Mouse (Mus musculus) cerebellum, adult 2 months (tissue): ENCODE measurements around the gene Smco2.

Experiments used
- CTCF ChIP-seq: fragments of 200-500 bp; IDR thresholded peaks from 2 replicates; pipeline ENCODE4 v1.5.1; 2011; ENCODE audit warnings: low read depth, mild to moderate bottlenecking, control low read depth, low read length, moderate library complexity, borderline replicate concordance; ENCODE audit not compliant: insufficient read depth
- POLR2A ChIP-seq: fragments of 200-500 bp; IDR thresholded peaks from 2 replicates; pipeline ENCODE4 v1.6.1; 2011; ENCODE audit warnings: low read length, control low read depth, borderline replicate concordance; ENCODE audit not compliant: insufficient read depth

DNA sequence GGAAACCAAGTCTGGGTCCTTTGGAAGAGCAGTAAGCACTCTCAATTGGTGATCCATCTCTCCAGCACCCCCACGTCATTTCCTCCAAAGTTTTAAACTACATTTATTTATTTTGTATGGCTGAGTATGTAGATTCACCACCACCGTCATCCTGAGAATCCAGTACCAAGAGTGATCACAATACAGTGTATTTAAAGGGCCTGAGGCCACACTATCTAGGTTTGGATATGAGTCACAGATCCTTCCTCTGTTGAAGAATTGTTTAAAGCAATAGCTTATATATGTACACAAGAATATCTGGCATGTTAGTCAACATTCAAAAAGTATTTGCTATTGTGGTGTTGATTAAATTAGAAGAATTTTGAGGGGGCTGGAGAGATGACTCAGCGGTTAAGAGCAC, 1.6 kb upstream of the Smco2 start:
- TF ChIP-seq CTCF, result no peak
- TF ChIP-seq POLR2A, result no peak
